Mouse (Mus musculus) embryonic facial prominence, embryonic 15.5 days (tissue): ENCODE results near the gene Twf1. TPM values are rescaled to one million over a fixed set of nuclear protein-coding genes. Genes with fewer than 3 reads are reported as not detected.
A peak's percentile ranks its signal among the peaks of the same experiment; 100 is the strongest.

Experiments used
- ATAC-seq: fragments of 200-750 bp; cut with Nextera tagmentation; 2 replicates; pipeline ENCODE4 v1.8.0; 2017; ENCODE audit warnings: low read depth, moderate TSS enrichment; ENCODE audit not compliant: insufficient number of reproducible peaks, low FRiP score, low TSS enrichment
- H3K27ac ChIP-seq: fragments of 300-500 bp; sonication (generic); replicated peaks from 2 replicates; pipeline ENCODE4 v1.5.1; 2015; ENCODE audit warnings: mild to moderate bottlenecking, inconsistent platforms
- H3K27me3 ChIP-seq: fragments of 300-500 bp; sonication (generic); 2 replicates; pipeline ENCODE4 v1.6.1; 2015; ENCODE audit warnings: inconsistent platforms
- H3K36me3 ChIP-seq: fragments of 300-500 bp; sonication (generic); 2 replicates; pipeline ENCODE4 v1.6.1; 2015; ENCODE audit warnings: mild to moderate bottlenecking, inconsistent platforms
- H3K4me1 ChIP-seq: fragments of 300-500 bp; sonication (generic); 2 replicates; pipeline ENCODE4 v1.6.1; 2015; ENCODE audit warnings: inconsistent platforms
- H3K4me2 ChIP-seq: fragments of 300-500 bp; sonication (generic); replicated peaks from 2 replicates; pipeline ENCODE4 v1.6.1; 2015; ENCODE audit warnings: mild to moderate bottlenecking, inconsistent platforms
- H3K4me3 ChIP-seq: fragments of 300-500 bp; sonication (generic); replicated peaks from 2 replicates; pipeline ENCODE4 v1.5.1; 2015; ENCODE audit warnings: mild to moderate bottlenecking, inconsistent platforms
- H3K9ac ChIP-seq: fragments of 300-500 bp; sonication (generic); 2 replicates; pipeline ENCODE4 v1.6.1; 2015; ENCODE audit warnings: inconsistent platforms
- H3K9me3 ChIP-seq: fragments of 300-500 bp; sonication (generic); replicated peaks from 2 replicates; pipeline ENCODE4 v1.6.1; 2016; ENCODE audit warnings: inconsistent platforms
- WGBS: fragments of 180-500 bp; shearing (Covaris S2); methylation state at CpG from one replicate; pipeline ENCODE4 v1.1.7; 2015; 5-methylcytosine and 5-hydroxymethylcytosine counted together
- polyA plus RNA-seq: library from polyadenylated mRNA; unstranded; fragments of >200 nt; fragmentation: Nextera tagmentation; extraction: Ambion mirVana; gene quantifications from 2 replicates; pipeline ENCODE4 v1.2.1, GENCODE M21; 2015

The Twf1 gene
- polyA plus RNA-seq, 1 experiment from 2014 or later, result 85.5 TPM

- no peak overlapping the region for H3K9ac ChIP-seq
- no peaks in the 10 kb centered on the region for H3K27me3 ChIP-seq
- H3K36me3 ChIP-seq, result no peaks in the 10 kb centered on the region
- H3K4me2 ChIP-seq, result no peak overlapping the region
- H3K4me3 ChIP-seq, result no peak overlapping the region
- H3K4me1 ChIP-seq, result no peaks in the 10 kb centered on the region
- no peak for ATAC-seq
- no peaks in the 10 kb centered on the region for H3K9me3 ChIP-seq
- no peak overlapping the region for H3K27ac ChIP-seq
- 87% methylated on average over 4 of the region's 4 CpGs for WGBS
Measured at GRCm38 (mm10) chr15:94571501-94571900, 18.2 kb downstream of the Twf1 start.

GRCm38 (mm10) chr15:94568496-94569182 is 21.1 kb downstream of the Twf1 start:
- 82% methylated on average over 10 of the region's 10 CpGs for WGBS
- H3K9me3 ChIP-seq, result no peaks in the 10 kb centered on the region
- no peak overlapping the region for H3K27ac ChIP-seq
- no peak overlapping the region for H3K4me2 ChIP-seq
- peaks cover 2% of the 10 kb centered on the region; the same call in 1 of the 2 replicates for H3K36me3 ChIP-seq
- no peak overlapping the region for H3K9ac ChIP-seq
- no peak for ATAC-seq
- H3K4me1 ChIP-seq, result no peaks in the 10 kb centered on the region
- no peak overlapping the region for H3K4me3 ChIP-seq
- no peaks in the 10 kb centered on the region for H3K27me3 ChIP-seq

GRCm38 (mm10) chr15:94565854-94566253 is 23.8 kb downstream of the Twf1 start:
- 84% methylated on average over 9 of the region's 9 CpGs for WGBS
- peaks cover 9% of the 10 kb centered on the region; the same call in 1 of the 2 replicates for H3K36me3 ChIP-seq
- H3K4me2 ChIP-seq, result no peak overlapping the region
- ATAC-seq, result no peak
- H3K27me3 ChIP-seq, result no peaks in the 10 kb centered on the region
- no peaks in the 10 kb centered on the region for H3K4me1 ChIP-seq
- H3K27ac ChIP-seq, result no peak overlapping the region
- no peak overlapping the region for H3K9ac ChIP-seq
- H3K9me3 ChIP-seq, result no peaks in the 10 kb centered on the region
- no peak overlapping the region for H3K4me3 ChIP-seq

GRCm38 (mm10) chr15:94564909-94565308 is 24.8 kb downstream of the Twf1 start:
- Histone ChIP-seq H3K4me1 (no peaks in the 10 kb centered on the region), H3K36me3 (peaks cover 9% of the 10 kb centered on the region; the same call in 1 of the 2 replicates), H3K27ac (no peak overlapping the region), H3K27me3 (no peaks in the 10 kb centered on the region), H3K4me3 (no peak overlapping the region), H3K9ac (no peak overlapping the region), H3K9me3 (no peaks in the 10 kb centered on the region), H3K4me2 (no peak overlapping the region)
- 83% methylated on average over 2 of the region's 2 CpGs for WGBS
- ATAC-seq, result no peak

- no peak overlapping the region for H3K27ac ChIP-seq
Measured at GRCm38 (mm10) chr15:94558895-94559656, 30.6 kb downstream of the Twf1 start.

GRCm38 (mm10) chr15:94557442-94557841 is 32.2 kb downstream of the Twf1 start:
- 16% methylated on average over 7 of the region's 7 CpGs for WGBS
- Histone ChIP-seq H3K27me3 (no peaks in the 10 kb centered on the region), H3K9ac (no peak overlapping the region), H3K27ac (no peak overlapping the region), H3K4me1 (no peaks in the 10 kb centered on the region), H3K36me3 (peaks cover 3% of the 10 kb centered on the region; the same call in 1 of the 2 replicates), H3K9me3 (no peaks in the 10 kb centered on the region), H3K4me3 (no peak overlapping the region), H3K4me2 (no peak overlapping the region)
- 0 out of 2 replicates have a peak, but pooled peaks have one; percentile 39 for ATAC-seq

More at GRCm38 (mm10) chr15:94558895-94559656, 30.6 kb downstream of the Twf1 start:
- Histone ChIP-seq H3K4me2 (no peak overlapping the region), H3K9me3 (no peaks in the 10 kb centered on the region), H3K4me3 (no peak overlapping the region), H3K27me3 (no peaks in the 10 kb centered on the region), H3K4me1 (no peaks in the 10 kb centered on the region), H3K9ac (no peak overlapping the region), H3K36me3 (peaks cover 9% of the 10 kb centered on the region; the same call in 1 of the 2 replicates)
- ATAC-seq, result no peak
- whole genome bisulfite sequencing, result 80% methylated on average over 17 of the region's 17 CpGs

GRCm38 (mm10) chr15:94553536-94553935 is 36.2 kb downstream of the Twf1 start:
- no peak overlapping the region for H3K9ac ChIP-seq
- no peak overlapping the region for H3K4me3 ChIP-seq
- ATAC-seq, result no peak
- 96% methylated on average over 9 of the region's 9 CpGs for WGBS
- H3K27me3 ChIP-seq, result no peaks in the 10 kb centered on the region
- H3K9me3 ChIP-seq, result peaks cover 4% of the 10 kb centered on the region; the same call in 1 of the 2 replicates
- H3K27ac ChIP-seq, result no peak overlapping the region
- H3K4me2 ChIP-seq, result no peak overlapping the region
- H3K36me3 ChIP-seq, result peaks cover 7% of the 10 kb centered on the region
- no peaks in the 10 kb centered on the region for H3K4me1 ChIP-seq

GRCm38 (mm10) chr15:94544844-94545243 is 44.8 kb downstream of the Twf1 start:
- peaks cover 4% of the 10 kb centered on the region for H3K36me3 ChIP-seq
- H3K4me2 ChIP-seq, result no peak overlapping the region
- ATAC-seq, result no peak

GRCm38 (mm10) chr15:94544052-94544636 is 45.5 kb downstream of the Twf1 start:
- Histone ChIP-seq H3K36me3 (no peaks in the 10 kb centered on the region), H3K27me3 (no peaks in the 10 kb centered on the region), H3K27ac (peak overlapping the region; percentile 79), H3K9me3 (no peaks in the 10 kb centered on the region), H3K4me3 (peak overlapping the region; percentile 93), H3K9ac (peak overlapping the region; percentile 59), H3K4me2 (peak overlapping the region; percentile 80), H3K4me1 (0 out of 2 replicates have a peak, but pooled peaks cover 5% of the 10 kb centered on the region)
- no peak for ATAC-seq
- WGBS, result 36% methylated on average over 9 of the region's 9 CpGs

More at GRCm38 (mm10) chr15:94544844-94545243, 44.8 kb downstream of the Twf1 start:
- no peak overlapping the region for H3K9ac ChIP-seq
- 87% methylated on average over 4 of the region's 4 CpGs for WGBS
- no peaks in the 10 kb centered on the region for H3K27me3 ChIP-seq
- 0 out of 2 replicates have a peak, but pooled peaks cover under 1% of the 10 kb centered on the region for H3K9me3 ChIP-seq
- 0 out of 2 replicates have a peak, but pooled peaks cover 5% of the 10 kb centered on the region for H3K4me1 ChIP-seq
- H3K4me3 ChIP-seq, result no peak overlapping the region
- no peak overlapping the region for H3K27ac ChIP-seq

GRCm38 (mm10) chr15:94543409-94544051 is 46.2 kb downstream of the Twf1 start, which contains the start of the genes Pus7l and Irak4:
Pus7l (minus strand) TSS chr15:94543547.
Irak4 (plus strand) TSS chr15:94543643.
- peak within 1 kb of the TSS; percentile 80 for H3K4me2 ChIP-seq
- H3K4me3 ChIP-seq, result peak within 1 kb of the TSS; percentile 93
- H3K27me3 ChIP-seq, result no peaks in the 10 kb centered on the region
- ATAC-seq, result peak; percentile 97
- peak within 1 kb of the TSS; percentile 79 for H3K27ac ChIP-seq
- H3K9ac ChIP-seq, result peak within 1 kb of the TSS; percentile 59
- no peaks in the 10 kb centered on the region for H3K9me3 ChIP-seq
- 0 out of 2 replicates have a peak, but pooled peaks cover 5% of the 10 kb centered on the region for H3K4me1 ChIP-seq
- under 1% methylated on average over 45 of the region's 45 CpGs for WGBS
- H3K36me3 ChIP-seq, result no peaks in the 10 kb centered on the region
